8 mouse cellular contexts compared by ENCODE assay signal in genomic region chr10:61697028-61697427, GRCm38 (mm10). TPM values are rescaled to one million over a fixed set of nuclear protein-coding genes. Genes with fewer than 3 reads are reported as not detected.
DNase-seq lines count a peak whose midpoint lies in the region; ATAC-seq lines count a peak whose summit lies in the region.

No protein-coding gene starts in this region.

- peak overlapping the region; percentile 99 for H3K4me3 ChIP-seq in heart, embryonic 10.5 days
- H3K4me3 ChIP-seq in embryonic facial prominence, embryonic 15.5 days (replicated peaks), result peak overlapping the region; percentile 98
- H3K4me3 ChIP-seq in midbrain, embryonic 15.5 days, result peak overlapping the region; percentile 80

- 84% methylated on average over 2 of the region's 2 CpGs for WGBS in heart, embryonic 10.5 days
- 87% methylated on average over 2 of the region's 2 CpGs for WGBS in embryonic facial prominence, embryonic 15.5 days
- WGBS in midbrain, embryonic 15.5 days, result 94% methylated on average over 2 of the region's 2 CpGs

- peaks cover 53% of the 10 kb centered on the region for H3K36me3 ChIP-seq in heart, embryonic 10.5 days
- H3K36me3 ChIP-seq in embryonic facial prominence, embryonic 15.5 days, result peaks cover 38% of the 10 kb centered on the region
- peaks cover 14% of the 10 kb centered on the region; the same call in 1 of the 2 replicates for H3K36me3 ChIP-seq in midbrain, embryonic 15.5 days (replicated peaks)

- intact Hi-C loops in left cerebral cortex, postnatal 36 days (cut with DNase I), result loop anchor here (5.0 kb wide), 1 partner anchor 85 kb away; the partner anchor contains the start of gene H2afy2

- H3K4me2 ChIP-seq in embryonic facial prominence, embryonic 15.5 days (replicated peaks), result peak overlapping the region; percentile 99
- H3K4me2 ChIP-seq in midbrain, embryonic 15.5 days, result peak overlapping the region; percentile 100

- H3K4me1 ChIP-seq in heart, embryonic 10.5 days, result peaks cover 22% of the 10 kb centered on the region
- peaks cover 17% of the 10 kb centered on the region for H3K4me1 ChIP-seq in embryonic facial prominence, embryonic 15.5 days
- peaks cover 29% of the 10 kb centered on the region for H3K4me1 ChIP-seq in midbrain, embryonic 15.5 days

- peak overlapping the region; percentile 73; the same call in 1 of the 2 replicates for H3K9ac ChIP-seq in embryonic facial prominence, embryonic 15.5 days
- peak overlapping the region; percentile 83 for H3K9ac ChIP-seq in midbrain, embryonic 15.5 days

- no peak for ATAC-seq in embryonic facial prominence, embryonic 15.5 days (ENCODE audit: insufficient number of reproducible peaks, low FRiP score, low TSS enrichment, low read depth)
- no peak for ATAC-seq in midbrain, embryonic 15.5 days (replicated peaks)

- no peaks in the 10 kb centered on the region for H3K27me3 ChIP-seq in heart, embryonic 10.5 days (ENCODE audit: insufficient read depth, poor library complexity, severe bottlenecking)
- no peaks in the 10 kb centered on the region for H3K27me3 ChIP-seq in embryonic facial prominence, embryonic 15.5 days
- no peaks in the 10 kb centered on the region for H3K27me3 ChIP-seq in midbrain, embryonic 15.5 days (replicated peaks)

- no peaks in the 10 kb centered on the region for H3K9me3 ChIP-seq in heart, embryonic 10.5 days
- H3K9me3 ChIP-seq in embryonic facial prominence, embryonic 15.5 days (replicated peaks), result no peaks in the 10 kb centered on the region
- H3K9me3 ChIP-seq in midbrain, embryonic 15.5 days, result no peaks in the 10 kb centered on the region

- no peak for DNase-seq in heart, embryonic 10.5 days (ENCODE audit: low spot score)
- no peak for DNase-seq in heart, postnatal 4 days
- DNase-seq in kidney, adult 9 months, result peak; percentile 98
- no peak for DNase-seq in left cerebral cortex, adult 9 months (ENCODE audit: low spot score in 2 of 2)
- no peak for DNase-seq in left cerebral cortex, postnatal 36 days (ENCODE audit: low spot score in 2 of 2)
- DNase-seq in layer of hippocampus, adult 9-11 months, result no peak

- H3K27ac ChIP-seq in heart, embryonic 10.5 days, result no peak overlapping the region
- no peak overlapping the region for H3K27ac ChIP-seq in embryonic facial prominence, embryonic 15.5 days (replicated peaks)
- H3K27ac ChIP-seq in midbrain, embryonic 15.5 days, result no peak overlapping the region

RNA-seq across cellular contexts. Expression of gene Tysnd1, which starts 1.7 kb away (rescaled TPM):
- 26.8 and 39.2 TPM in 2 replicates for polyA plus RNA-seq in heart, embryonic 10.5 days (2016; fragmentation: Nextera tagmentation; extraction: Ambion mirVana)
- 10 to 100 TPM; 21.0 to 22.6 TPM for total RNA-seq in heart, postnatal 4 days (2021)
- polyA plus RNA-seq in embryonic facial prominence, embryonic 15.5 days (2015; fragmentation: Nextera tagmentation; extraction: Ambion mirVana), result 38.3 and 40.0 TPM in 2 replicates
- 31.1 and 32.9 TPM in 2 replicates for polyA plus RNA-seq in midbrain, embryonic 15.5 days (2015; fragmentation: Nextera tagmentation; extraction: Ambion mirVana)
- total RNA-seq in left cerebral cortex, postnatal 36 days (2021), result 10 to 100 TPM; 20.0 to 23.7 TPM

RNA-seq across cellular contexts. Expression of gene Sar1a, which starts 16.9 kb away (rescaled TPM):
- 187 and 218 TPM in 2 replicates for polyA plus RNA-seq in heart, embryonic 10.5 days (2016; fragmentation: Nextera tagmentation; extraction: Ambion mirVana)
- total RNA-seq in heart, postnatal 4 days (2021), result 100 to 1,000 TPM; 151 to 153 TPM
- 284 and 297 TPM in 2 replicates for polyA plus RNA-seq in embryonic facial prominence, embryonic 15.5 days (2015; fragmentation: Nextera tagmentation; extraction: Ambion mirVana)
- 199 and 206 TPM in 2 replicates for polyA plus RNA-seq in midbrain, embryonic 15.5 days (2015; fragmentation: Nextera tagmentation; extraction: Ambion mirVana)
- total RNA-seq in left cerebral cortex, postnatal 36 days (2021), result 100 to 1,000 TPM; 122 to 128 TPM

RNA-seq across cellular contexts. Expression of gene Aifm2, which starts 18.0 kb away (rescaled TPM):
- polyA plus RNA-seq in heart, embryonic 10.5 days (2016; fragmentation: Nextera tagmentation; extraction: Ambion mirVana), result 13.1 and 23.0 TPM in 2 replicates
- 10 to 100 TPM; 33.3 to 35.5 TPM for total RNA-seq in heart, postnatal 4 days (2021)
- 10.8 and 12.4 TPM in 2 replicates for polyA plus RNA-seq in embryonic facial prominence, embryonic 15.5 days (2015; fragmentation: Nextera tagmentation; extraction: Ambion mirVana)
- polyA plus RNA-seq in midbrain, embryonic 15.5 days (2015; fragmentation: Nextera tagmentation; extraction: Ambion mirVana), result 12.0 and 14.0 TPM in 2 replicates
- total RNA-seq in left cerebral cortex, postnatal 36 days (2021), result 1 to 10 TPM; 7.3 to 9.9 TPM

RNA-seq across cellular contexts. Expression of gene Ppa1, which starts 48.7 kb away (rescaled TPM):
- 183 and 245 TPM in 2 replicates for polyA plus RNA-seq in heart, embryonic 10.5 days (2016; fragmentation: Nextera tagmentation; extraction: Ambion mirVana)
- 10 to 100 TPM; 55.2 to 61.6 TPM for total RNA-seq in heart, postnatal 4 days (2021)
- polyA plus RNA-seq in embryonic facial prominence, embryonic 15.5 days (2015; fragmentation: Nextera tagmentation; extraction: Ambion mirVana), result 155 and 167 TPM in 2 replicates
- polyA plus RNA-seq in midbrain, embryonic 15.5 days (2015; fragmentation: Nextera tagmentation; extraction: Ambion mirVana), result 209 and 210 TPM in 2 replicates
- 100 to 1,000 TPM; 104 to 108 TPM for total RNA-seq in left cerebral cortex, postnatal 36 days (2021)
